Mouse (Mus musculus) heart, postnatal 4 days (tissue): ENCODE measurements around the gene Fam168a. TPM values are rescaled to one million over a fixed set of nuclear protein-coding genes. Genes with fewer than 3 reads are reported as not detected.

Source experiments
- DNase-seq: peaks from one replicate; pipeline ENCODE4 v3.0.0; 2021
- total RNA-seq, 2 experiments: library from RNA; stranded (reverse); gene quantifications; 2 replicates each; pipeline ENCODE4 v1.2.3; 2021

Gene Fam168a
- total RNA-seq, 2 experiments from 2014 or later, result 55.1 to 58.6 TPM

GRCm38 (mm10) chr7:100784650-100785049, 78.2 kb downstream of the Fam168a start:
- no peak for DNase-seq

- DNase-seq, result no peak
Observed at GRCm38 (mm10) chr7:100785426-100785825, 79.0 kb downstream of the Fam168a start.

- no peak for DNase-seq
Observed at GRCm38 (mm10) chr7:100786078-100786477, 79.6 kb downstream of the Fam168a start.

- peak; percentile 12 for DNase-seq
Observed at GRCm38 (mm10) chr7:100788291-100788690, 81.9 kb downstream of the Fam168a start.

GRCm38 (mm10) chr7:100798810-100799209, 92.4 kb downstream of the Fam168a start:
- no peak for DNase-seq

- no peak for DNase-seq
Observed at GRCm38 (mm10) chr7:100805391-100805790, 99.0 kb downstream of the Fam168a start.

GRCm38 (mm10) chr7:100811912-100812311, 105.5 kb downstream of the Fam168a start:
- no peak for DNase-seq

- DNase-seq, result no peak
Observed at GRCm38 (mm10) chr7:100812641-100813040, 106.2 kb downstream of the Fam168a start.

- peak; percentile 28 for DNase-seq
Observed at GRCm38 (mm10) chr7:100815900-100816570, 109.6 kb downstream of the Fam168a start.

- DNase-seq, result no peak
Observed at GRCm38 (mm10) chr7:100816759-100817441, 110.5 kb downstream of the Fam168a start.

GRCm38 (mm10) chr7:100817442-100817760, 111.0 kb downstream of the Fam168a start:
- no peak for DNase-seq

GRCm38 (mm10) chr7:100818401-100819064, 112.1 kb downstream of the Fam168a start:
- DNase-seq, result peak; percentile 44

GRCm38 (mm10) chr7:100824661-100825060, 118.2 kb downstream of the Fam168a start:
- no peak for DNase-seq

GRCm38 (mm10) chr7:100828549-100828948, 122.1 kb downstream of the Fam168a start:
- DNase-seq, result no peak

- DNase-seq, result no peak
Observed at GRCm38 (mm10) chr7:100833859-100834258, 127.4 kb downstream of the Fam168a start.

- no peak for DNase-seq
Observed at GRCm38 (mm10) chr7:100835168-100835567, 128.7 kb downstream of the Fam168a start.

- DNase-seq, result no peak
Observed at GRCm38 (mm10) chr7:100835711-100836110, 129.3 kb downstream of the Fam168a start.

GRCm38 (mm10) chr7:100836657-100837056, 130.2 kb downstream of the Fam168a start:
- no peak for DNase-seq

GRCm38 (mm10) chr7:100837701-100838100, 131.3 kb downstream of the Fam168a start:
- DNase-seq, result no peak

GRCm38 (mm10) chr7:100839632-100840402, 133.4 kb downstream of the Fam168a start:
- DNase-seq, result no peak

GRCm38 (mm10) chr7:100840906-100841305, 134.5 kb downstream of the Fam168a start:
- no peak for DNase-seq

- no peak for DNase-seq
Observed at GRCm38 (mm10) chr7:100841608-100842007, 135.2 kb downstream of the Fam168a start.

GRCm38 (mm10) chr7:100842175-100842574, 135.7 kb downstream of the Fam168a start:
- no peak for DNase-seq
